Mouse (Mus musculus) heart, adult 18-20 months (tissue): ENCODE measurements around the gene Prom2. TPM values are rescaled to one million over a fixed set of nuclear protein-coding genes. Genes with fewer than 3 reads are reported as not detected.

Source experiments
- DNase-seq, 2 experiments: peaks; one replicate each; pipeline ENCODE4 v3.0.0; 2021 to 2022; ENCODE audit warnings: mixed read lengths in 1 of 2
- total RNA-seq, 2 experiments: library from RNA; stranded (reverse); gene quantifications; 2 replicates each; pipeline ENCODE4 v1.2.3; 2021

Gene Prom2
- total RNA-seq, 2 experiments from 2014 or later = 0.12 to 0.21 TPM

DNA sequence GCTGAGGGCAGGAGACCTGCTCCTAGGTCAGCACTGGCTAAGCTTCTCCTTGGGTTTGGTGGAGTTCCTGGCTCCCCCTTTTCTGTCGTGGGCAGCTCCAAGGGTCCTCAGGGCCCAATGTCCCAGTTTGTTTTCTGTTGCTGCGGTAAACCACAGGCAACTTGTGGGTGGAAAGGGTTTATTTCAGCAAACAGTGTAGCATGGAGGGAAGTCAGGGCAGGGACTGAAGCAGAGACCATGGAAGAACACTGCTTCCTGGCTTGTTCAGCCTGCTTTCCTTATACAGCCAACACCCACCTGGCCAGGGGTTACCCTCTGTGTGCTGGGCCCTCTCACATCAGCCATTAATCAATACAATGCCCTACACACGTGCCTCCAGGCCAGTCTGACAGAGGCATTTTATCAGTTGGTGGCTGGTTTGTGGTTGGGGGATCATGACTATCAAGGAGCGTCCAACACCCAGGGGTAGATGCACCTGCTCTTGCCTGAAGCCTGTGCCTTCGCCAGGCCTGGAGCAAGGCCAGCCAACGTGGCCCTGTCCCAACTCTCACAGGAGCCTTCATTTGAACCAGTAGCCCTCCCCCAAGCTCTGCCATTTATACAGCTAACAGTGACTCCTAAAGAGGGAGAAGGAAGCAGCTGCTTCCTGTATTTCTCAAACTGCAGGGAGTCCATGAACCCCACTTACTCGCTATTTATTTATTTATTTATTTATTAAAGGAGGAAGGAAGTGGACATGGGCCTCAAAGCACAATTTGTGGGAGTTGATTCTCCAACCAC is 17.1 kb downstream of the Prom2 start:
- peak; percentile 17 to 36 for DNase-seq

DNA sequence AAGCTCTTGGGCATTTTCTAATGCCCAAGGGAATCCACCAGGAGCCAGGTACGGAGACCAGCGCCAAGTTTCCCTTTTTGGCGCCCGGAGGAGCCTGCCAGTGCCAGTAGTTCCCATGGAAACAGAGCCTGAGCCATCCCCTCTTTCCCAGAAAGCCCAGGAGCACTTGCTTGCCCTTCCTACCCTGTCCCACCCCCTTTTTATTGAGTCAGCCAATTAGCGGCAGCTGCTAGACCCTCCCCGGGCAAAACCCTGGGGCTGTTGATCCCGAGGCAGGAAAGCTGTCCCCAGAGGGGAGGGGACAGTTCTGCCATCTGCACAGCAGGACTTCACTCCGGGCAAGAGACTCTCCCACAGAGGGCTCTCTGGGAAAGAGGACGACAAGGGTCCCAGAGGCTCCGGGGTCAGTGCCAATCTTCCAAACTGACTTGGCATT is 19.2 kb downstream of the Prom2 start, which contains the start of gene Kcnip3:
TSS of gene Kcnip3 (minus strand) at position 89 of the 436 bp plus-strand sequence.
- DNase-seq = no peak

DNA sequence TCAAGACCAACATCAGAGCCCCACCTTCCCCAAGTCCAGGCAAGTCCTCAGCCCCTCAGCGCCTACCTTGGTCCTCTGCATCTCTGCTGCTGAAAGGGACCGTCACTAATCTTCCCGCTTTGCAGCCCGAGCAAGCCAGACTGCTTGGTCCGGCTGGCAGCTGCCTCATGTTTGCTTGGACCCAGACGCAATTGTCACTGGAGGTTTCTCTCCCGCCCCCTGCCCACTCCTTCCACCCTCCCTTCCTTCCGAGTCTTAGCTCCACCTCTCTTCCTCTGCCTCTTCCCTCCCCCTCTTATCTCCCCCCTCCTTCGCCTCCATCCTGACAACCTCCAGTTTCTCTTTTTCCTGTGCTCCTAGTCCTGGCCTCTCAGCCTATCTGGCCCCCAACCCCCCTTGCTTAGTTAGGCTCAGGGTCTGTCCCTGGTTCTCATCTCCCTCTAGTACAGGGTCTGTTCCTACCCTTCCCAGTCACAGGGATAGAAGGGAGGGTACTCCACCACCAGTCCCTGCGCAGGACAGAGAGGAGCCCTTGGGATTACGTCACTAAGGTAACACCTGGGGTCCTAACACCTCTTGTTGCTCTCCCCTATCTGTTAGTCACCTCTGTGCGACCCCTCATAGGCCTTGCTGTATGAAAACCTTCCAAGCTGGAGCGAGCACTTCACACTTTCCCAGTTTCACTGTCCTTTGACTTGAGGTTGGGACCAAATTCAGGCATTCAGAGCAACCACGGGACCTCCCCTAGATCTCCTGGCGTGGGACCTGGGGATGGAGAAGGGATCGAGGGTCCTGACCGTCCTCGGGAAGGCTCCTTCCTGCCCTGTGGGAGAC is 19.9 kb downstream of the Prom2 start:
- peak; percentile 14 to 18 for DNase-seq

DNA sequence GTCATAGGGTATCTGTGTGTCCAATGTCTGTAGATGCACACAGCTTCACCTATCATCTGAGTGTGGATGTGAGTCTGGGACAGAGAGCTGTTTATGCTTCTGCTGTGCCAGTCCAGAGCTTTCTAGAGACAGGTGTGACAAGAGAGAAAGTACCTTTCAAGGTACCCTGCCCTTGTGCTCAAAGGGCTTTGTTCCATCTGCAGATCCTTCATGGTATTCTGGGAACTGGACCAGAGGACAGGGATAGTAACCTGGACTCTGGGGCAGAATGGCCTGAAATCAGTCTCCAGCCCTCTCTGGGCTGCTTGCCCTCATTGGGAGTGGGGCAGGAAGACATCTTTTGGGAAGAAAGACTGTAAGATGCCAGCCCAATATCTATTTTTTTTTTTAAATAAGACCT is 21.1 kb downstream of the Prom2 start:
- no peak for DNase-seq

DNA sequence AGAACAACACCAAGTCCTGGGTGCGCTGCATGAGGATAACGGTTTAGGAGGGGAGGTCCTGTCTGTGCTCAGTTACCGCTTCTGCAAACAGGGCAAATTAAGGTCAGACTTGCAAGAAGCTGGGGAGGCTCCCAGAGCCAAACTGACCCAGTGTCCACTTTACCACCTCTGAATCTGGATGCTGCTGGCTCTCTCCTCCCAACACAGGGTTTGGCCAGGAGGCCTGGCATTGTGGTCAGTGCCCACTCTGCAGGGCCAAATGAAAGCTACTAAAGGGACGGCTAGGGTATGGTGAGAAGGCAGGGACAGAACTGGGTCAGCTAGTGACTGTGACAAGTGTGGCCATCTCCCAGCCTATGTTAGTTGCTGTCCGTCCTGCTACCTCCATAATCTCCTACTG is 22.0 kb downstream of the Prom2 start:
- DNase-seq = no peak

DNA sequence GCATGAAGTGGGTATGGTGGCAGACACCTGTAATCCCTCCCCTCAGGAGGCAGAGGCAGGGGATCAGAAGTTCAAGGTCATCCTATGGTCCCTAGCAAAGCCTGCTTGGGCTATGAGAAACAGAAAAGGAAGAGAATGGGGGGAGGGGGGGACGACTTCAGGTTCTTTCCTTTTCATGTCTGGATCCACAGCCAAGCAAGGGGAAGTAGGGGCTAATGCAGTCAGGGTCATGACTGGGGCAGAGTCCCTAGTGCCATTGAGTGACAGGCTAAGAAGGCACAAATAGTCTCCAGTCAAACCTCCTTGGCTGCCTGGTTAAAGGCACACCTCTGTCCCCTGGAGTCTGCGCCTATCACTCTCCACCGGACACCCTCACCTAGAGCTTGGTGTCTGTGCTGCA is 22.4 kb downstream of the Prom2 start:
- DNase-seq = no peak

DNA sequence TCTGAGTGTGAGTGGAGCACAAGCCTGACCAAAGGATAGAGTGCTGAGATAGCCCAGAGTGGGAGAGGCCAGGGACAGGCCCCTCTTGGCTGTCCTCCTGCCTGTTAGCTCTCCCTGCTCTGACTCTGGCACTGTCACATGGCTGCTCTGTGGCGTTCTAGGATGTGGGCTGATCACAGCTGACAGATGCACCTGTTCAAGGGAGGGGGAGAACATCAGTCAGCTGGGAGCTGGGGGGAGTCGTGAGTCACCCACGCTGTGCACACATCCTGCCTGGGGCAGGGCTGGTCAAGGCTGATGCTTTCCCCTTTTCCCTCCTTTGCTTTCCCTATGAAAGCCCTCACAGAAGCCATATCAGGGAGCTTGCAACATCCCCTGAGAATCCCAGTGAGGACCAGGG is 23.0 kb downstream of the Prom2 start:
- DNase-seq = no peak

DNA sequence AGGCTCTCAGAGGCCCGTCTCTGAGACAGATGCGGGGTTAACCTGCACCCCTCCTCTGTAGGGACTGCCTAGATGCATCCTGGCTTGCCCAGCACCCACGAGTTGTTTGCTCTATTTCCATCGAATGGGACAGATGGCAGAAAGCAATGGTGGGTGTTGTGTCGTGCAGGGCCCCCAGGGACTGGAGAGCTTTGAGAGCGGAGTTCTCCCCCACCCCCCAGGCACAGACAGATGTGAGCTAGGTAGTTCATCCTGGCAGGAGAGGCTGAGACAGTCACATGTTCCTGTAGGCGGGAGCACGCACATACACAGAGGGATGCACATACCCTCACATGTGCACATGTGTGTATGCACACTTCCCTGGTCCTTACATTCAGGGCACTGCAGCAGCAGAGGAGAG is 24.2 kb downstream of the Prom2 start:
- DNase-seq = no peak

DNA sequence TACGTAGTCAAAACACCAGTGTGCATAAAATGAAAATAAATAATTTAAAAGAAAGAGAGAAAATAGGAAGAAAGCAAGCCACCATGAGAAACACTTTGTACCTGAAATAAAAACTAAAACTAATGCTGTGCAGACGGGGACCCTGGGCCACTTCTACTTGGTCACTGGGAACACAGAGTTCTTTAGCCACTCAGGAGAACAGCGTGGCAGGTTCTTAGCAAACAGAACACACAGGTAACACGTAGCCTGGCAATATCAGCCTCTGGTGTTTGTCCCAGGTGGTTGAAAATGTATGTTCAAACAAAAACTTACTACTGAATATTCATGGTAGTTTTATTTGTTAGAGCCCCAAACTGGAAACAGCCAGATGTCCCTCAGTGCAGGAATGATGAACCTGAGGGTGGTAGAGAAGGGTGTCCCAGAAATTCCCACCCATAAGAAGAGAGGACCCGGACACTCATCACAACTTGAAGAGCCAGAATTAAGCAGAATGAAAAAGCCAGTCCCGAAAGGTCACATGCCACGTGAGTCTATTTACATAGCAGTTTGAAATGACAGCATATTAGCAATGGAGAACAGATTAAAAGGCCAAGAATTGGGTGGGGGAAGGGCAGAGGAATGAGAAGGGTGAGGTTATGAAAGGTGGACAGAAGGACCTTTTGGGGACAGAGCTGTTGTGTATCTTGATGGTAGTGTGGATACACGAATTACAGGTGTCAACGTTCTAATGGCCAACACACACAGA is 26.7 kb downstream of the Prom2 start:
- no peak for DNase-seq

DNA sequence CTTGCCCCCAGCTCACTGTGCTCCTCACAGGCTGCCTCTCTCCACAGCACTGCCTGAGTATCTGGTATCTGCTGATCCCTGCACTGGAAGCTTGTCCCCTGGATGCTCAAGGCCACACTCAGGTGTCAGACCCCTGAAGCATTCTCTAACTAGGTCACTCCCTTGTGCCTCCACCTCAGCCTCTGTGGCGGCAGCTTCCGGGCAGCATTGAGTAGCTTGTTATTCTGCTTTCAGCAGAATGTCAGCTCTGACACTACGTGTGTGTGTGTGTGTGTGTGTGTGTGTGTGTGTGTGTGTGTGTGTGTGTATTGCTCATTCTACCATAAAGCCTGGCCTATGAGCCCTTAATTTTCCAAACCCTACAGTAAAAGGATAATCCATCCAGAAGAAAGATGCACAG is 28.0 kb downstream of the Prom2 start:
- DNase-seq = no peak

DNA sequence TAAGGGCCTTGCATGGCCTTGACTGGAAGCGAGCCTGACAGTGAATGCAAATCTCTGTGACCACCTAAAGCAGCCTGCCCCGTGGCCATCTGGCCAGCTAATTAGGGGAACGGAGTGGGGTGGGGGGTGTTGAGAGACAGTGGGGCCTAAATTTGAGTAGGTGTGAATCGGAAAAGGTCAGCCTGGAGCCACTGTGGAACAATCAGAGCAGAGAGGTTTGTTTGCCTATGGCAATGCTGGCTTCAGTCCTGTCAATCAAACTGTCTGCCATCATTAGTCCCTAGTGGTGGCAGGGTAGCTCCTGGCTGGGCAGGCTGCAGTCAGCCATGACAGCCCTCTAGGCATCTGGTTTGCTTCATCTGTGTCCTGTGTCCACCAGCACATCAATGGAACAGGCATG is 29.8 kb downstream of the Prom2 start:
- no peak for DNase-seq

DNA sequence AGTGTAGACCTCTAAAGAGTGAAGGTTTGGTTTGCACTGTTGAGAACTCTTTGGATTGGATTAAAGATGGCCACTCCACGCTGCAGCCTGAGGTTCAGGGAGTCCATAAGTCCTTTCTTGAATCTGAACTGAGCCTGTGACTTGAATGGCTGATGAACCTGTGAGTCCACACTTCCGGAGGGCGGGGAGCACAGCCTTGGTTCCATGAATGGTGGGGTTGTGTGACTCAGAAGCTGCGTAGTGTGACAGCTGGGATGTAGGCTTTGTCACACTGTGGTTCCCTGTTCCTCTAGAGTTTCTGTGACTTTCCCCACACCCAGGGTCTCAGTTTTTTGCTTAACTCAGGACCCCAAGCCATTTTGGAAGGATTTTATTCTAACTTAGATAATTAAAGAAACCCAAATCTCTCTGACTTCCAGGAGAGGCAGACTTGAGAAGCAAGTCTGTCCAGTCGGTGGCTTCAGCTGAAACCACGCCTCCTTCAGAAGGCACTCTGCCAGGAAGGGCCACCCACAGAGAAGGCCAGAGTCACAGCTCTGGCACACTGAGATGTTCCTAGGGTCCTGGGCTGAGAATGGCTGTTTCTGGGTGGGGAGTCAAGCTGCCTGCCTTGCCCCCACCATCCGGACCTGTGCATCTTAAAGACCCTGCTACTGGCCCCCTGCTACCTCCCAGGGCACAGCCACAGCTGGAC is 33.2 kb downstream of the Prom2 start:
- no peak for DNase-seq

DNA sequence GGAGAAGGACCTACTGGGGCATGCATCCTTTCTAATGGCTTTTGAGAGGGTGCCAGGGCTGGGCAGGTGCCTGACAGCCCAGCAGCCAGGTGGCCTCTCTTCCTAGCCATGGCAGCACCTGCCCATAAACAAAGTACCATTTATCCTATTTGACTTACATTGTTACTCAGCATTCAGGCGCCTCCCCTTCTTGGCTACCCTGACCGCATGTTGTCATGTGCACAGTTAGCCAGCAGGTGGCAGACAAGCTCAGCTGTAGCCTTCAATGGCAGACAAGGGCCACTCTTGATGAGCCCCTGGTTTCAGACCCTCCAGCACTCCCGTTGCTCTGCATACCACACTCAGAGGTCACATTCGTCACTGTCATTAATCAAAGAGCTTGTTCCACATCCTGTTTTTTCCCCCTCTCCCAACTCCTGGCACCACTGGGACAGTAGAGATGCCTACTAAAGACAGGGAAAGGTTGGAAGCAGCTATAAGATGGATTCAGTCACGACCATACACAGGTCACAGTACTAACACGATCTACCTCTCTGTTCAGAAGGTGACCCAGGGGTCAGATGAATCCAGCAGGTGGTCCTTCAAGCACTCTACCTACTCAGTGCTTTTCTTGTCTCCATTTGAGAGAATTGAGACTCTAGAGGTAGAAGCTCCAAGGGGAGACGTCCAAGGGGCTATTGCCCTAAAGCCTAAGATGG is 34.0 kb downstream of the Prom2 start:
- peak; percentile 56 to 88 for DNase-seq

DNA sequence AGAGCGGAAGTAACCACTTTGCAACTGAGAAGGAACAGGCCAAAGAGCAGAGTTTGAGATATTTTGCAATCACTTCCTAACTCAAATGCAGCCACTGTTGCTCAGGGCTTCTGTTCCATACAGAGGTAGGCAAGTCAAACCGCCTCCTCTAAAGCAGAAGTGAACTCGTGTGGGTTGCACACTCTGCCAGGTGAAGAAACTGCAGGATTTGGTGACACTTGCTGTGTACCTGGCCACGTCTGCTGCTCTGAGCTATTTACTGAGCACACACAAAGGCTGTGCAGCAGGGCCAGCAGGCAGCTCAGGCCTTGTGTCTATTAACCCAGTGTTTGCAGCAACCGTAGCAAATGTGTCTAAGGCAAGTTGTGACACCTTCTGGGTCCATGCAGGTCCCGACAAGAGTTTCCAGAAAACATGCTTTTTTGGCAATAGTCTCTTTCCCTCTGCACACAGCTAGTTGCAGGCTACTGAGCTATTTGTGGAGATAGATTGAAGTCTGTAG is 35.1 kb downstream of the Prom2 start:
- no peak for DNase-seq

DNA sequence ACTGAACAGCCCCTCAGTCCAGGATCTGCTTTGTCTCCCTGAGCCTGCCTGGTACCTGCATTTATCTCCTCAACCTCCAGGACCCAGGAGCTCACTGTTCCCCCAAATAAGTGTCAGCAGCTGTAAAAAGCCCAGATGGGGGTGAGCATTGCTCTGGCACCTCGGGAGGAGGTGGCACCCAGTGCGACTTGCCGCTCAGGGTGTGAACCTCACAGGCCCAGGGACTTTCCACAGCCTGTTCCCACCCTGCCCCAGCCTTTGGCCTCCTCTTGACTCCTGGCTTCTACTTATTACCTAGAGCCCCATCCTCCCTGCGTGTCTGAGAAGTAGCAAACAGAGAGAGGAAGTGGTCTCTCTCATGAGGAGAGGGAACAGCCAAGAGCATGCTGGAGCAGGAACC is 36.1 kb downstream of the Prom2 start:
- no peak for DNase-seq

DNA sequence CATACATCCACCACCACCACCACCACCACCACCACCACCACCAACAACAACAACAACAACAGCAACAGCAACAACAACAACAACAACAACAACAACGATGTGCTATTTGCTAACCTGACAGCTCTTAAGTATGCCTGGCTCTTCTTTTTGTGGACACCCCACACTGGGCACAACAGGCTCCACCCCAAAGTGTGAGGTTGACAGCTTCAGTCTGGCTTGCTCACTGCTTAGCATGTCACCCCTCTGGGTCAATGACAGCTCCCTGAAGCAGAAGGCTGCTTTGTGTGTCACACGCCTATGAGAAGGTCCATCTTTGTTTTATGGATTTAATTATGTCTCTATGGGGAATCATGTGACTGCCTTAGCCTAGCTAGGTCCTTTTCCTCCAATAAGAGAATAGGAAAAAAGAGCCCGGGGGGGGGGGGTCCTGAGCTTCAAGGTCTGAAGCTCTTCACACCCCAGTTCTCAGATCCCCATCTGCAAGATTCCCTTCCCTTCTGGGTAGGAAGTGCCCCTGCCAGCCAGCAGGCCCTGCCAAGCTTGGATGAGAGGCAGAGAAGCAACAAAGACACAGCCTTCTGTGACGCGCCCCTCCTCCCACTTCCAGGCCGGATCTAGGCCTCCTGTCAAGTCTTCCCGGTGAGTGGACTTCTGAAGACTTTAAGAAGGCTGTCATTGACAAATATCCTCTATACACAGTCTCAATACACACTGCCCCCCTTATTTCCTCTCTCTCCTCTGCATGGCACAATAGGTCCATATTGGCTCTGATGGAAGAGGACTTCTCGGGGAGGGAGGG is 37.3 kb downstream of the Prom2 start:
- no peak for DNase-seq

DNA sequence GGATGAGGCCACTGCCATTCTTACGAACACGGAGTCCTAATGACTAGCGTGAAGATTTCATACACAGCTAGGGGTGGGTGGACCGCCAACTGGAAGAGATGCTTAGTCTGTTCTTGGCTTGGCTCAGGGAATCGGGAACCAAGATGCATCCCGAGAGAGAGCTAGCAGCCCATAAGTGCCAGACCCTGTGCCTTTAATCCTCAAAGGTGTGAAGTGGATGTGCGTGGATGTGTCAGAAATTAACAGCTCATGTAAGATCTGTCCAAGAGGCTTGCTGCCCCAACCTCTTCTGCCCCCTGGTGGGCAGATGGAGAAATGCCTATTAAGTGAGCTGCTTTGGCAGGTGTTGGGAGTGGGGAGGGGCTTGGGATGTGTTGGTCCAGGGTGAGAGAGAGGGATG is 40.2 kb downstream of the Prom2 start:
- DNase-seq = peak; percentile 52 to 82

DNA sequence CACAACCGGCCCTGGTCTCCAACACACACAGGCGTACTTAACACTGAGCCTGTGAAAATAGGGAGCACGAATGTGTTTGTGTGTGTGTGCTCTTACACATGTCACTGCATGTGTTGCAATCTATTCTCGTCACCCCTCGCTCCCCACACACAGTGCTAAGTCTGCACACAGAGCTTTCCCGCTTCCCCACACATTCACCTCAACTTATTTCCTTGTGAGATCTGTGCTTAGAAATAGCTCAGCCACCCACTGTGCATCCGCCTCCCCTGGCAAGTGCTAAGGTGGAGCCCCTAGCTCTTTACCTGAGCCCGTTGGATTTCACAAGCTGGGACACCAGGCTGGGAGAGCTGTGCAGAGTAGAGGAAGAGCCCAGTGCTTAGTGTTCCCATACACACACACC is 42.5 kb downstream of the Prom2 start:
- no peak for DNase-seq

DNA sequence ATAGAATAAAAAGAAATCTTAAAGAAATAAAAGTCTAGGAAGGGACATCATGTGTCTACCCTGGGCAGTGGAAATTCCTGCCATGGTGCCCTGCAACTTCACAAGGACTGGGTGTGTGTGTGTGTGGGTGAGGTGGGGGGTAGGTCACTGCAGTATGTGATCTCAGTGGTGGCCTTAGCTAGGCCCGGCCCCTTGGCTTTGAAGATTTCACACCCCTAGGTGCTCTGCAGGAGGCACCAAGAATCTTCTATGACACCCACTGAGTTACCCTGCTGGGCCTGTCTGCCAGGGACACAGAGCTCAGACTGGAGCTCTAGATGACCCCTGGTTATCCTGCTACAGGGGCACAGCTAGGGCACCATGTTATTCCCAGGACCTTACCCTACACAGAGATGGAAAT is 44.9 kb downstream of the Prom2 start:
- DNase-seq = no peak

DNA sequence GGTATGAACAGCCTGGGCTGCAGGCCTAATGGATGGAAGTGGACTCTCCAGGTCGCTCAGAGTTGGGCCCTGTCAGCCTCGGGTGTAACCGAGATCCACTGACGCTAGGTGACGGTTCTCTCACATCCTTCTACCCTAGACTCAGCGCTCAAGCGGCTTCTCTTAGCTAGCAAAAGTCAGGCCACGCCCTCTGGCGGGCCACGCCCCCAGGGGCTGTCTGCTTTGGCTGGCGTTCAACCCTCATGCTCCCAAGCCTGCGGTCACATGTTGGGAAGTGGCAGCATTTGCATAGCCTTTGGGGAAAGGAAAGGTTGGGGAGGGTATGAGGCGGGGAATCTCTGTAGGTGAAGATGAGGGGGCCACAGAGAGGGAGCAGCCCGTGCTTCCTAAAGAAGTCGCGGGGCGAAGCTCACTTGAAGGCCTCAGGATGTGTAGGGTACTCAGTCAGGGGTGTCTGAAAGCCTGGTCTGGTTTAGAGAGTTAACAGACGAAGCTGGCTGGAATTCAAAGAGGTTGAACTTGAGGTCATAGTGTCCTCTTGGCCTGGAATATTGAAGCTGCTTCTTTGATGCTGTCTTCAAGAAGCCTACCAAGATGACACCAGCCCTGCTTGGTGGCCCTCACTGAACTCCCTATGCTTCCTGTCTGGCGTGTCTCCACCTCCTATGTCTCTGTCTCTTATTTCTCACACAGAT is 56.6 kb downstream of the Prom2 start:
- peak; percentile 79 to 83 for DNase-seq
